Mouse (Mus musculus) small intestine, adult 2 months (tissue): Measurements from ENCODE around the gene Pilrb1. TPM values are rescaled to one million over a fixed set of nuclear protein-coding genes. Genes with fewer than 3 reads are reported as not detected.
"Not testable (repeated sequence)": the region's sequence is repeated elsewhere in the genome, so short reads cannot be mapped to it uniquely, and the experiment has no call there.

Source experiments
- H3K27ac ChIP-seq: fragments of 200-500 bp; 2 replicates; pipeline ENCODE4 v1.5.1; 2012; ENCODE audit warnings: low read depth, low read length, control low read depth, inconsistent platforms; ENCODE audit not compliant: insufficient read depth
- H3K27me3 ChIP-seq: fragments of 200-500 bp; 2 replicates; pipeline ENCODE4 v1.6.1; 2012; ENCODE audit warnings: mild to moderate bottlenecking, moderate library complexity, low read length, inconsistent platforms; ENCODE audit not compliant: control insufficient read depth, insufficient read depth
- H3K36me3 ChIP-seq: fragments of 200-500 bp; 2 replicates; pipeline ENCODE4 v1.6.1; 2012; ENCODE audit warnings: mild to moderate bottlenecking, low read length, control low read depth, inconsistent platforms; ENCODE audit not compliant: control insufficient read depth, insufficient read depth
- H3K4me1 ChIP-seq: fragments of 200-500 bp; 2 replicates; pipeline ENCODE4 v1.6.1; 2012; ENCODE audit warnings: low read length, inconsistent platforms, mixed read lengths; ENCODE audit not compliant: control insufficient read depth, insufficient read depth, insufficient read length
- H3K4me3 ChIP-seq: fragments of 200-500 bp; 2 replicates; pipeline ENCODE4 v1.5.1; 2012; ENCODE audit warnings: low read depth, mild to moderate bottlenecking, control low read depth, inconsistent platforms, low read length, moderate library complexity
- CTCF ChIP-seq: fragments of 200-500 bp; IDR thresholded peaks from 2 replicates; pipeline ENCODE4 v1.5.1; 2012; ENCODE audit warnings: low read depth, mild to moderate bottlenecking, control low read depth, inconsistent platforms, low read length, moderate library complexity, mixed read lengths; ENCODE audit not compliant: insufficient replicate concordance, insufficient read length; ENCODE audit errors: extremely low read depth
- POLR2A ChIP-seq: fragments of 200-500 bp; IDR thresholded peaks from 2 replicates; pipeline ENCODE4 v1.6.1; 2012; ENCODE audit warnings: low read depth, mild to moderate bottlenecking, control low read depth, inconsistent platforms, low read length, moderate library complexity
- WGBS: fragments of 180-500 bp; shearing (Covaris S2); methylation state at CpG from one replicate; pipeline ENCODE4 v1.1.7; 2018; 5-methylcytosine and 5-hydroxymethylcytosine counted together
- polyA plus RNA-seq: library from polyadenylated mRNA; depleted of rRNA; stranded (reverse); fragments of >200 nt; gene quantifications from 2 replicates; pipeline ENCODE4 v1.2.3, GENCODE M21; 2012

Pilrb1 gene
- polyA plus RNA-seq, 1 experiment, result 5.4 TPM

DNA sequence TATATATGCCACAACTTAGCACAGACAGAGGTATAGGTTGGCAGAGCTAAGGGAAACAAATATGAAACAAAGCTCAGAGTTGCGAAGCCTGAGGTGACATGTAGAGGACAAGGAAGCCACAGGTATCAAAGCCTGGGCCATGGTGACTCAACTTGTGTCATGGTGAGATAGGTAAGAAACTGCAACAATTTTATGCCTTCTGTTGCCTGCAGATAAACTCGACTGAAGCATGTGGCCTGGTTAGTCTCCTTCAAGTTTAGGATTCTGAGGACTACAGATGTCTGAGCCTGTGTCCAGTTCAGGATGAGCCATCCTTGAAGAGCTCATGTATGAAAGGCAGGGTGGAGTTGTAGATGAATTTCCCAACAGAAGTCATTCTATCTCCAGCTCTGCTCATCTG lies 17.1 kb upstream of the Pilrb1 start:
- H3K27ac ChIP-seq, result no peak overlapping the region
- WGBS, result 76% methylated on average over 2 of the region's 2 CpGs
- TF ChIP-seq POLR2A (no peak), CTCF (no peak)

DNA sequence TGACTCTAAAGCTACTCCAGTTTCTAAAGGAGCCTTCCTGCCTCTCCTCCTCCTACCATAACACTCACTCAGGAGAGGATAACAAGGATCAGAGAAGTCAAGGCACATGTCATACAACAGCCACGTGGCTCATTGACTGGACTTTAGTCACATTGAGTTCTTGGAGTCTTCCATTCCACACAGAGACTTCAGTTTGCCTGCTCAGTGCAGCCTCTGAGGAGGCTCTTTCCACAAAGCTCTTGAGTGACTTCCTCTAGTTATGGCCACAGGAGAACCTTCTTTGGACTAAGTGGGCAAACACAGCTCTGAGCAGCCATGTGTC lies 14.4 kb upstream of the Pilrb1 start:
- 30% methylated on average over 1 of the region's 1 CpGs for WGBS
- H3K27ac ChIP-seq, H3K27me3 ChIP-seq, H3K4me1 ChIP-seq, H3K36me3 ChIP-seq, H3K4me3 ChIP-seq: not testable (repeated sequence)

More for the DNA sequence above, 17.1 kb upstream of the Pilrb1 start:
- Histone ChIP-seq H3K4me3 (no peak overlapping the region), H3K27me3 (no peaks in the 10 kb centered on the region), H3K36me3 (no peaks in the 10 kb centered on the region), H3K4me1 (no peaks in the 10 kb centered on the region)

DNA sequence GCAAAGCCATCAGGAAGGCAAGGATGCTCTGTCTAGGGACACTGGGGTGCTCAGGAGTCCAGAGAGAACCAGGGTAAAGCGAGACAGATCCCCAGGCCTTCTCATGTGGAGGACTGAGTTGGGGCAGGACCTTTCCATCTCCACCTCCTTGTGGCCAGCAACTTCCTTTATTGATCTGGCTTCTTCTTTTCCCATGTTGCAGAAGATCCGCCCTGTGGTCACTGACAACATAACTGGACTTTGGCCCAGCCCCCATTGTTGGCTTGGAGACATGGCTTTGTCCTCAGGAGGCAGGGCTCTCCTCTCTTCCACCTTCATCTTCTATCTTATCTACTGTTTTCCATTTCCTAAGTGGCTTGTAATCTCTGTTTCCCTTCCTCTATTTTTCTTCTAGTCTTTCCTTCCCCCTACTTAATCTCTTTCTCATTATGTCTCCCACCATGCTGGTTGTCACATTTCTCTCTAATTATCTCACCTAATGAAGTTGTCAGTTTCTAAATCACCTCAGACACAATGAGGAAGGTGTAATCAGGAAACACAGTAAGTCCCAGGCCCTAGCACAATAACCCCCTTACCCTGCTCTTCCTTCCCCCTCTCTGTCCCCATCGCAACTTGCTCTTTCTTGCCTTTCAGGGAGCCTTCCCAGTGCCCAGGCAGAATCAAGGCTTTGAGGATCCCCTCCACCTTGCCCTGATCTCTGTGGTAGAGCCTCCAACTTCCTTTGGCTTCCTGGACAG lies 13.9 kb upstream of the Pilrb1 start, which contains the start of gene Pilrb2:
Gene Pilrb2 (minus strand): TSS at position 172 of the 737 bp plus-strand sequence.
- 65% methylated on average over 3 of the region's 3 CpGs for WGBS
- H3K27ac ChIP-seq, result peak within 1 kb of the TSS; percentile 22; the same call in 1 of the 2 replicates
- H3K4me1 ChIP-seq, H3K36me3 ChIP-seq, H3K27me3 ChIP-seq: not testable (repeated sequence)
- peak within 1 kb of the TSS; percentile 33 for H3K4me3 ChIP-seq

DNA sequence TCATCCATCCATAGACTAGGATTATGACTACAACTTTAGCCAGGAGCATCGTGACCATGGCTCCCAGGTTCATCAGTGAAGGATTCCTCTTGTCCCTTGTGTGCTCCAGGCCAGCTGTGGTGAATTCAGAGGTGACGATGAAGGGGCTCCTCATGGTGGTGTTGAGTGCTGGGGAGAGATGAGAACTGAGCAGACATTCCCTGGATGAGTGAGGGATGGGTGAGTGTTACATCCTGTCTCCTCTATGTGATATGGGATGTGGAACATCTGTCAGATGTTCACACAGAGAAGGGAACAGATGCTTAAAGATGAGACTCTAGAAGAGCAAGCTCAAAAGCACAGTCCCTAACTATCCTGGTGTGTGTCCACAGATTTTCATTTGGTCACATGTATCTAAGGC lies 10.7 kb upstream of the Pilrb1 start:
- not testable (repeated sequence) for H3K4me3 ChIP-seq, H3K27me3 ChIP-seq, H3K4me1 ChIP-seq, H3K27ac ChIP-seq, H3K36me3 ChIP-seq
- 72% methylated on average over 2 of the region's 2 CpGs for WGBS

DNA sequence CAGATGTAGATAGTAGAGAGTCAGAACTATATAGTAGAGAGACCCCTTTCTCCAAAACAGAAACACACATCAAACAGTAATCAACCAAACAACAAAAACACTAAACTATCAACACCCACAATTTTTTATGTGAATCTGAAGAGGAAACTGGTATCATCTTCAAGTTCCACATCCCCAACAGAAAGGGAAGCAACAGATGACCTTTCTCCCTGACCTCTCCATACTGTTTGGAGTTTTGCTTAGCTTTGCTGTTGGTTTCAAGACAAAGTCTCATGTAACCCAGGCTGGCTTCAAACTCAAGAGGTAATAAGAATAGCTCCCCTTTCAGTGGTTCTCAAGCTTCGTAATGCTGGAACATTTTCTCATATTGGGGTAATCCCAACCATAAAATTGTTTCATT lies 6.1 kb upstream of the Pilrb1 start:
- H3K27me3 ChIP-seq, H3K36me3 ChIP-seq, H3K27ac ChIP-seq, H3K4me1 ChIP-seq, H3K4me3 ChIP-seq: not testable (repeated sequence)
- 81% methylated on average over 1 of the region's 1 CpGs for WGBS

DNA sequence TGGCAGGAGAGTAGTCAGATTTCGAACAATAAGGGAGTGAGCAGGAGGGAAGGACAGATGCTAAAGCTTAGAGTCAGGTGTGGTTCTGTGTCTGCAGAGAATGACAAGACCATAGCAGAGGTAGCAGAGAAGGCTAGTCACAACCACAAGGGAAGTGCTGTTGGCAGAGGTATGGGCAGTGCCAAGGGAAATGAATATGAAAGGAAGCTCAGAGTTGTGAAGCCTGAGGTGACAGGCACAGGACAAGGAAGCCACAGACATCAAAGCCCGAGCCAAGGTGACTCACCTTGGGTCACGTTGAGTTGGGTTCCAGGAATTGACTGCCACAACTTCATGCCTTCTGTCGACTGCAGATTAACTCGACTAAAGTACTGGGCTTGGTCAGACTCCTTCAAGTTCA lies 1.0 kb downstream of the Pilrb1 start:
- not testable (repeated sequence) for H3K4me1 ChIP-seq, H3K27me3 ChIP-seq, H3K36me3 ChIP-seq, H3K27ac ChIP-seq
- WGBS, result 40% methylated on average over 5 of the region's 5 CpGs
- H3K4me3 ChIP-seq, result peak overlapping the region; percentile 34; the same call in 1 of the 2 replicates

DNA sequence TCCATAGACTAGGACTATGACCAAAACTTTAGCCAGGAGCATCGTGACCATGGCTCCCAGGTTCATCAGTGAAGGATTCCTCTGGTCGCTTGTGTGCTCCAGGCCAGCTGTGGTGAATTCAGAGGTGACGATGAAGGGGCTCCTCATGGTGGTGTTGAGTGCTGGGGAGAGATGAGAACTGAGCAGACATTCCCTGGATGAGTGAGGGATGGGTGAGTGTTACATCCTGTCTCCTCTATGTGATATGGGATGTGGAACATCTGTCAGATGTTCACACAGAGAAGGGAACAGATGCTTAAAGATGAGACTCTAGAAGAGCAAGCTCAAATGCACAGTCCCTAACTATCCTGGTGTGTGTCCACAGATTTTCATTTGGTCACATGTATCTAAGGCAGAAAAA lies 3.0 kb downstream of the Pilrb1 start:
- not testable (repeated sequence) for H3K27me3 ChIP-seq, H3K4me1 ChIP-seq, H3K4me3 ChIP-seq, H3K36me3 ChIP-seq, H3K27ac ChIP-seq
- WGBS, result 82% methylated on average over 3 of the region's 3 CpGs

DNA sequence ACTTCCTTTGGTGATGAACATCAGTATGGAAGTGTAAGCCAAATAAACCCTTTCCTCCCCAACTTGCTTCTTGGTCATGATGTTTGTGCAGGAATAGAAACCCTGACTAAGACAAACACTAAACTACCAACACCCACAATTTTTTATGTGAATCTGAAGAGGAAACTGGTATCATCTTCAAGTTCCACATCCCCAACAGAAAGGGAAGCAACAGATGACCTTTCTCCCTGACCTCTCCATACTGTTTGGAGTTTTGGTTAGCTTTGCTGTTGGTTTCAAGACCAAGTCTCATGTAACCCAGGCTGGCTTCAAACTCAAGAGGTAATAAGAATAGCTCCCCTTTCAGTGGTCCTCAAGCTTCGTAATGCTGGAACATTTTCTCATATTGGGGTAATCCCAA lies 7.6 kb downstream of the Pilrb1 start:
- H3K27me3 ChIP-seq, H3K27ac ChIP-seq, H3K36me3 ChIP-seq, H3K4me1 ChIP-seq, H3K4me3 ChIP-seq: not testable (repeated sequence)
- WGBS, result 90% methylated on average over 1 of the region's 1 CpGs

DNA sequence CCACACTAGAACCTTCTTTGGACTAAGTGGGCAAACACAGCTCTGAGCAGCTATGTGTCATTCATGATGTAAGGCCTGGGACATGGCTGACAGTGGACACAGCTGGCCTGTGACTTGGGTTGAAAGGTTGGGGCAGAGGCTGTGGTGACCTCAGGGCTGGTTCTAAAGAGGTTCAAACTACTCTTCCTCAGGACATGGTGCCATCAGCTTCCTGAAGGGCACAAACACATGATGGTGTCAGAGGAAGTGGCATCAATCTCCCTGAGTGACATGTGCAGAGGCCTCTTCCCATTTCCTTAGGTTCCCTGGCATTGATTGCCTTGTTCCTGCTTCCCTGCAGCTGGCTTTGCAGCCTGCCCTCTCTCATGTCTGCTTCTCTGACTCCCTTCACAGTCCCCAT lies 20.8 kb downstream of the Pilrb1 start:
- H3K36me3 ChIP-seq, H3K4me1 ChIP-seq, H3K27ac ChIP-seq, H3K4me3 ChIP-seq, H3K27me3 ChIP-seq: not testable (repeated sequence)
